Mouse (Mus musculus): ENCODE results near the gene Nkain4. TPM values are rescaled to one million over a fixed set of nuclear protein-coding genes. Genes with fewer than 3 reads are reported as not detected.

Nkain4 gene
- polyA plus RNA-seq, 1 experiment: 3.0 TPM

DNA sequence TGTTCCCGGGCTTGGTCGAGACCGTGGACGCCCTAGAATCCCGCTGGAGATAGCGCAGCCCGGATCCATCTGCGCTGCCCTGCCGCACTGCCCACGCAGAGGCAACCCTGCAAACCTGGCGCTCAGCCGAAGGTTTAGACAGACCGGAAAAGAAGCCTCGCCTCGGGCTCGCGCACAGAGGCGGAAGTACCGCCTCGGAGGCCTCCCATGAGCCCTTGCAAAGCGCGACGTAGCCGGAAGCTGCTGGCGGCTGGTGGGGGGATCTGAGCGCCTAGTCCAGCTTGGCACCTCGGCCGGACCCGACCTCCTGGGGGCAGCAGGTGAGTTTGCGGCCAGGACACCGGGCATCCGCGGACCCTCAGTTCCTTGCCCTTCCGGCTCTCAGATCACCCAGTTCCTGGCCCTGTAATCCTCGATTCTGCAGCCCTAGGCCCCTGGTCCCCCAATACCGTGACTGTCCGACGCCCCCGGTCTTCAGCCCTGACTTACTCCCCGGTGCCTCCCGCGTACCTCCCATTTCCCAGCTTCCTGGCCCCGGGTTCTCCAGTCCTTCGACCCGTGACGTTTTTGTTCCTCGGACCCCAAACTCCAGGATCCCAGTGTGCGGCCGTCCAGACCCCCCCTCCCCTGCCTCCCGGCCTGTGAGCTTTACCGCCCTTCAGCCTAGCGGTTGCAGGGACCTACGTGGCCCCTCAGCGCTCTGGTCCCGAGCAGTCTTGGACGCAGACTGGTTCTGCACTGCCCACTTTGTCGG, 12.7 kb upstream of the Nkain4 start, which contains the start of gene Arfgap1:
TSS of gene Arfgap1 (plus strand) at position 216 of the 754 bp plus-strand sequence.
- Histone ChIP-seq H3K27me3 (ENCODE audit: control insufficient read depth, insufficient read depth, low read length) (no peaks in the 10 kb centered on the region), H3K36me3 (ENCODE audit: control insufficient read depth, insufficient read depth, low read length) (peaks cover 14% of the 10 kb centered on the region), H3K4me3 (ENCODE audit: extremely low read depth, insufficient read depth, insufficient read length) (peak within 1 kb of the TSS; percentile 93), H3K4me1 (ENCODE audit: control insufficient read depth, insufficient read depth, insufficient read length) (peaks cover 9% of the 10 kb centered on the region; the same call in 1 of the 2 replicates), H3K27ac (ENCODE audit: insufficient read depth, low read length) (peak within 1 kb of the TSS; percentile 95)
- DNase-seq (ENCODE audit: low read depth in 1 of 2, low spot score in 2 of 2): peak; percentile 73 to 87
- under 1% methylated on average over 57 of the region's 57 CpGs for WGBS
- TF ChIP-seq POLR2A (IDR thresholded peaks at IDR 0.05; ENCODE audit: low read depth, low read length) (peak; percentile 76), CTCF (IDR thresholded peaks at IDR 0.05; ENCODE audit: extremely low read depth, insufficient read depth, insufficient read length, insufficient replicate concordance) (no peak)

DNA sequence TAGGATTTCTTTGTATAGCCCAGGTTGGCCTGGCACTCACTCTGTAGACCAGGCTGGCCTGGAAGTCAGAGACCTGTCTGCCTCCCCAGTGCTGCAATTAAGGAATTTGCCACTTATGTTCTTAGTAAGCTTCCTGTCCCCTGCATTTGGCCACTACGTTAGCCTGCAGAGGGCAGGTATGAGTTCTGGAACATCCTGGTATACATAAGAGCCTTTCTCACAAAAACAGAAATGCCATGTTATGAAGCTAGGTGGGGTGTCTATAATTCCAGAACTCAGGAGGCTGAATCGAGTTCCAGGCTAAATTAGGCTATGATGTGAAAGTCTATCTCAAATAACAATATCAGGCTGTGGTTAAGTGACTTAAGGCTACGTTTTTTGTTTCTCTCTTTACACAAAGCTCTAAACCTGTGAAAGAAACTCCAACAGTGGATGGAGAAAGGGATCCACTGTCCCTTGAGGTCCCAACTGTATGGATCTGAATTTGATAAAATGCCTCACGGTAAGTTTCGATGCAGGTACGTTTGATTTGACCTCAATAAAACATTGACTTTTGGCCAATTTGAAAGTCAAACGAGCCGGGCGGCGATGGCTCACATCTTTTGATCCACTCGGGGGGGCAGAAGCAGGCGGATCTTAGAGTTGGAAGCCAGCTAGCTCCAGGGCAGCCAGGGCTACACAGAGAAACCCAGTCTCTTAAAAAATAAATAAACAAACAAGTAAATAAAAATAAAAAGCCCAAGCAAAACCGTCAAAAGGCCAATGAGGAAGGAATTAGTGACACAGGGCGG, 11.8 kb upstream of the Nkain4 start:
- TF ChIP-seq POLR2A (IDR thresholded peaks at IDR 0.05; ENCODE audit: low read depth, low read length): no peak
- no peak for TF ChIP-seq CTCF (IDR thresholded peaks at IDR 0.05; ENCODE audit: extremely low read depth, insufficient read depth, insufficient read length, insufficient replicate concordance)

DNA sequence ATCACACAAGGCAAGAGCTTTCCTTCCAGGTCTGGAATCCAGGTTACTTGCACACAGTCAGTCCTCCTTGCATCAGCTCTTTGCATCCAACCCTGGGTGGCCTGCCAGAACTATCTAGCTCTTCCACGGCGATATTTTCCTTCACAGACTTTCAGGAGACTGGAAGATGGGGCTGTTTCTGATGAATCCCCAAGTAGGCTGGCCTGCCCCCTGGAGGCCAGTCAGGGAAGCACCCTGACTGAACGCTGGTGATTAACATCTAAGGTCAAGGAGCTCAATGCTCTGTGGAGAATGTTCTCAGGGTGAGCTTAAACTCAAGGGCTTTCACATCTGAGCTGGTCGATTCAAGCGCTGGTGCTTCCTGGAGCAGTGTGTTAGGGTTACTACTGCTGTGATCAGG, 9.5 kb upstream of the Nkain4 start:
- 4% methylated on average over 5 of the region's 5 CpGs for WGBS

More for the DNA sequence above, 11.8 kb upstream of the Nkain4 start:
- peak overlapping the region; percentile 95 for H3K27ac ChIP-seq (ENCODE audit: insufficient read depth, low read length)
- peaks cover 9% of the 10 kb centered on the region; the same call in 1 of the 2 replicates for H3K4me1 ChIP-seq (ENCODE audit: control insufficient read depth, insufficient read depth, insufficient read length)
- DNase-seq (ENCODE audit: low read depth in 1 of 2, low spot score in 2 of 2): peak; percentile 17 to 60
- WGBS: 7% methylated on average over 14 of the region's 14 CpGs
- peak overlapping the region; percentile 93 for H3K4me3 ChIP-seq (ENCODE audit: extremely low read depth, insufficient read depth, insufficient read length)
- H3K36me3 ChIP-seq (ENCODE audit: control insufficient read depth, insufficient read depth, low read length): peaks cover 5% of the 10 kb centered on the region
- H3K27me3 ChIP-seq (ENCODE audit: control insufficient read depth, insufficient read depth, low read length): no peaks in the 10 kb centered on the region

DNA sequence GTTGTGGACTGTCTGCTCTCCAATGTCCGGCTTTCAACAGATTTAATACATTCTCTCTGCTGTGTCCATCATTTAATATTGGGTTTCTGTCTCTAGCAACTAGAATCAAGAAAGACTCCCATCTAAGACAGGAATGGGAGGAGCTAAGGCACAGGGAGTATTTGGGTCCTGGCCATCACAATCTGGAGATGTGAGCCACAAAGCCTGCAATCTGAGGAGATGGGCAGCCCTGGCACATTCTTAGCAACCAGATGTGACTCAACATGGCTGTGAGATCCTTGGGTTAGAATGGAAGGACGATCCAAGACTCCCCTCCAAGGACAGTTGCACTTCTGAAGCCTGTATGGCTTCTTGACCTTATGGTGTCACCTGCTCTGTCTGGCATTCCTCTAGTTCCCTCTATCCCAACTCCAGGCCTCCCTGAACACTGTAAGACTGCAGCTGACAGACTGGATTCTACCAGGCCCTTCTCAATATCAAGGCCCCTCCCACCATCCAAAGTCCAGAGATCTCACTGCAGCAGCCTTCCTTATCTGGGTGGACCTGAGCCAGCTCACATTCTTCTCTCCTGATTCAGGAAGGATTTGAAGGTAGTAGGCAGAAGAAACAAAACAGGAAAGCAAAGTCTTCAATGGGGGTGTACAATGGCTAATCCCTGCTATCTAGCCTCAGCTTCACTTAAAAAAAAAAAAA, 8.3 kb upstream of the Nkain4 start:
- H3K27ac ChIP-seq (ENCODE audit: insufficient read depth, low read length): no peak overlapping the region
- H3K4me1 ChIP-seq (ENCODE audit: control insufficient read depth, insufficient read depth, insufficient read length): peaks cover 6% of the 10 kb centered on the region; the same call in 1 of the 2 replicates
- no peaks in the 10 kb centered on the region for H3K36me3 ChIP-seq (ENCODE audit: control insufficient read depth, insufficient read depth, low read length)
- no peak for DNase-seq (ENCODE audit: low read depth in 1 of 2, low spot score in 2 of 2)
- WGBS: 87% methylated on average over 2 of the region's 2 CpGs
- TF ChIP-seq CTCF (IDR thresholded peaks at IDR 0.05; ENCODE audit: extremely low read depth, insufficient read depth, insufficient read length, insufficient replicate concordance): no peak
- TF ChIP-seq POLR2A (IDR thresholded peaks at IDR 0.05; ENCODE audit: low read depth, low read length): no peak
- no peaks in the 10 kb centered on the region for H3K27me3 ChIP-seq (ENCODE audit: control insufficient read depth, insufficient read depth, low read length)
- H3K4me3 ChIP-seq (ENCODE audit: extremely low read depth, insufficient read depth, insufficient read length): no peak overlapping the region

More for the DNA sequence above, 9.5 kb upstream of the Nkain4 start:
- no peak overlapping the region for H3K27ac ChIP-seq (ENCODE audit: insufficient read depth, low read length)
- peak; percentile 87; the same call in 1 of the 2 replicates for TF ChIP-seq CTCF (IDR thresholded peaks at IDR 0.05; ENCODE audit: extremely low read depth, insufficient read depth, insufficient read length, insufficient replicate concordance)
- TF ChIP-seq POLR2A (IDR thresholded peaks at IDR 0.05; ENCODE audit: low read depth, low read length): no peak
- 0 out of 2 replicates have a peak, but pooled peaks cover under 1% of the 10 kb centered on the region for H3K36me3 ChIP-seq (ENCODE audit: control insufficient read depth, insufficient read depth, low read length)
- no peaks in the 10 kb centered on the region for H3K27me3 ChIP-seq (ENCODE audit: control insufficient read depth, insufficient read depth, low read length)
- no peak overlapping the region for H3K4me3 ChIP-seq (ENCODE audit: extremely low read depth, insufficient read depth, insufficient read length)
- peak; percentile 23 to 57 for DNase-seq (ENCODE audit: low read depth in 1 of 2, low spot score in 2 of 2)
- peaks cover 9% of the 10 kb centered on the region; the same call in 1 of the 2 replicates for H3K4me1 ChIP-seq (ENCODE audit: control insufficient read depth, insufficient read depth, insufficient read length)

DNA sequence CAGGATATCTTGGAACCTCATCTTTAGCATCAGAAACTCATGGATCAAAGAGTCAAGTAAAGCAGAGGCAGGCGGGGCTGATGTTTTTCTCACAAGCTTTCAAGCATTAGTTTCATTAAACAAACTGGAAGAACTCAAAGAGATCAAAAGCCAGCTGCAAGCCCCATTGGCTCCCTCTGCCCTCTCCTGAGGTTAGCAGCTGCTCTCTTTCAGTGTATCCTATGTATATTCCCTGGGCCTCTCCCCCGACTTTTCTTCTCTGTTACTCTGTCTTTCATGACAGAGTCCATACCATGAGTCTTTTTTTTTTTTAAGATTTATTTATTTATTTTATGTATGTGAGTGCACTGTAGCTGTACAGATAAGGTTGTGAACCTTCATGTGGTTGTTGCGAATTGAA, 5.7 kb upstream of the Nkain4 start:
- no peaks in the 10 kb centered on the region for H3K36me3 ChIP-seq (ENCODE audit: control insufficient read depth, insufficient read depth, low read length)
- 79% methylated on average over 3 of the region's 3 CpGs for WGBS
- H3K27ac ChIP-seq (ENCODE audit: insufficient read depth, low read length): no peak overlapping the region
- no peak overlapping the region for H3K4me3 ChIP-seq (ENCODE audit: extremely low read depth, insufficient read depth, insufficient read length)
- H3K4me1 ChIP-seq (ENCODE audit: control insufficient read depth, insufficient read depth, insufficient read length): no peaks in the 10 kb centered on the region
- peaks cover 2% of the 10 kb centered on the region; the same call in 1 of the 2 replicates for H3K27me3 ChIP-seq (ENCODE audit: control insufficient read depth, insufficient read depth, low read length)
- TF ChIP-seq POLR2A (IDR thresholded peaks at IDR 0.05; ENCODE audit: low read depth, low read length) (no peak), CTCF (IDR thresholded peaks at IDR 0.05; ENCODE audit: extremely low read depth, insufficient read depth, insufficient read length, insufficient replicate concordance) (no peak)
- no peak for DNase-seq (ENCODE audit: low read depth in 1 of 2, low spot score in 2 of 2)

DNA sequence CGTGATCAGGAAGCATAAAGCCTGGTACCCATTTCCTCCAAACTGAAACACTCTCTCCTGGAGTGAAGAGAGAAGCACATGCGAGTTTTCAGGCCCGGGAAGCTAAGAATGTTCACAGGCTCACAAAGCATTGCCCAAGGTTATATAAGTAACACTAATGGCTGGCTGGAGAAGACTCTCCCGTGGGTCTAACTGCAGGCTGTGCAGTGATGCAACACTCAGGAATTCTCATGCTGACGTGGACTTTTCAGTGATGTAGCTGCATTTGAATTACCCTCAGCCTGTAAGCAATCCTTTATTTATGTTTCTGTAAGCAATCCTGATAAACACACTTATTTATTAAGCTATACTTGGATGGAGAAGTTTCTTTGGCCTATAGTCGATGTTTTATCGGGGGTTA, 5.1 kb upstream of the Nkain4 start:
- Histone ChIP-seq H3K4me3 (ENCODE audit: extremely low read depth, insufficient read depth, insufficient read length) (no peak overlapping the region), H3K36me3 (ENCODE audit: control insufficient read depth, insufficient read depth, low read length) (no peaks in the 10 kb centered on the region), H3K27ac (ENCODE audit: insufficient read depth, low read length) (no peak overlapping the region), H3K4me1 (ENCODE audit: control insufficient read depth, insufficient read depth, insufficient read length) (no peaks in the 10 kb centered on the region), H3K27me3 (ENCODE audit: control insufficient read depth, insufficient read depth, low read length) (peaks cover 4% of the 10 kb centered on the region; the same call in 1 of the 2 replicates)
- 58% methylated on average over 7 of the region's 7 CpGs for WGBS
- TF ChIP-seq CTCF (IDR thresholded peaks at IDR 0.05; ENCODE audit: extremely low read depth, insufficient read depth, insufficient read length, insufficient replicate concordance) (no peak), POLR2A (IDR thresholded peaks at IDR 0.05; ENCODE audit: low read depth, low read length) (no peak)
- no peak for DNase-seq (ENCODE audit: low read depth in 1 of 2, low spot score in 2 of 2)

All from spleen, adult 2 months (tissue).